Mouse (Mus musculus) forebrain, embryonic 16.5 days (tissue): ENCODE measurements around the gene Samd14. TPM values are rescaled to one million over a fixed set of nuclear protein-coding genes. Genes with fewer than 3 reads are reported as not detected.

ENCODE experiments used
- ATAC-seq: fragments of 200-750 bp; cut with Nextera tagmentation; 2 replicates; pipeline ENCODE4 v1.8.0; 2017; ENCODE audit warnings: mild to moderate bottlenecking, moderate library complexity
- H3K27ac ChIP-seq: fragments of 300-500 bp; sonication (generic); 2 replicates; pipeline ENCODE4 v1.5.1; 2014; ENCODE audit warnings: low read length, control low read depth
- H3K27me3 ChIP-seq: fragments of 300-500 bp; sonication (generic); replicated peaks from 2 replicates; pipeline ENCODE4 v1.6.1; 2014; ENCODE audit warnings: low read length; ENCODE audit not compliant: control insufficient read depth, insufficient read depth
- H3K36me3 ChIP-seq: fragments of 300-500 bp; sonication (generic); 2 replicates; pipeline ENCODE4 v1.6.1; 2014; ENCODE audit not compliant: control insufficient read depth, insufficient read depth
- H3K4me1 ChIP-seq: fragments of 300-500 bp; sonication (generic); replicated peaks from 2 replicates; pipeline ENCODE4 v1.6.1; 2014; ENCODE audit warnings: low read length; ENCODE audit not compliant: control insufficient read depth, insufficient read depth
- H3K4me2 ChIP-seq: fragments of 300-500 bp; sonication (generic); 2 replicates; pipeline ENCODE4 v1.6.1; 2014; ENCODE audit warnings: mild to moderate bottlenecking, low read length, control low read depth
- H3K4me3 ChIP-seq: fragments of 300-500 bp; sonication (generic); replicated peaks from 2 replicates; pipeline ENCODE4 v1.5.1; 2014; ENCODE audit warnings: mild to moderate bottlenecking, low read length, control low read depth
- H3K9ac ChIP-seq: fragments of 300-500 bp; sonication (generic); replicated peaks from 2 replicates; pipeline ENCODE4 v1.6.1; 2014; ENCODE audit warnings: low read depth, low read length, control low read depth
- H3K9me3 ChIP-seq: fragments of 300-500 bp; sonication (generic); 2 replicates; pipeline ENCODE4 v1.6.1; 2016; ENCODE audit warnings: low read length; ENCODE audit not compliant: control insufficient read depth
- WGBS: fragments of 180-500 bp; shearing (Covaris S2); extraction: QIAGEN DNeasy Blood & Tissue Kit; methylation state at CpG from one replicate; pipeline ENCODE4 v1.1.7; 2014; 5-methylcytosine and 5-hydroxymethylcytosine counted together
- polyA plus RNA-seq: library from polyadenylated mRNA; unstranded; fragments of >200 nt; fragmentation: Nextera tagmentation; extraction: Ambion mirVana; gene quantifications from 2 replicates; pipeline ENCODE4 v1.2.1, GENCODE M21; 2015

Gene Samd14
- polyA plus RNA-seq, 1 experiment from 2014 or later = 134 TPM

DNA sequence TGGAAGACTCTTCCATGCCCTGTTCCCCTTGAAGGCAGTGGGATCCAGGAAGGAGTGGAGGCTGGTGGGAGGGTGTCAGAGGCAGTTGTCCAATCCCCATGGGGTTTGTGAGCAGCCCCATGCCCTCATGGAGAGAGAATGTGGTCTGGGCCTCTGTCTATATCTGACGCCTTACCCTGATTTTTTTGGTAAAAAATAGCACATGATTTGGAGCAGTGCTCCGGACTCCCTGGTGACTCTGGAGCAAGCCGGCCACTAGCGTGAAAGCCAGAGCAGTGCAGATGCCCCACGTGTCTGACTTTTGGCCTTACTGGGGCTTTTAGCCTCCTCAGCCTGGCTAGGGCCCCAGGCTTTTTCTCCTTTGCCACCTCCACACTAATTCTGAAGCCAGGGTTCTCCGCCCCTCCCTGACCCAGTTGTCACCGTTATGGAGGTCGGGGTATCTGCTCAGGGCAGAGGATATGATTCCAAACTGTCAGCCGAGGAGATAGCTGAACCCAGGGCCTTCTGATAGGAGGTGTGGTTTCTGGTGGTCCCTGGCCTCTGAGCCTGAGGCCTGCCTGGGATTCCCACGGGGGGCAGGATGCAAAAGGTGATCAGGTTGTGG, 15.4 kb upstream of the Samd14 start:
- no peak for ATAC-seq
- H3K9me3 ChIP-seq = no peaks in the 10 kb centered on the region
- H3K9ac ChIP-seq = peak overlapping the region; percentile 97
- H3K4me1 ChIP-seq = peaks cover 61% of the 10 kb centered on the region
- no peak overlapping the region for H3K27ac ChIP-seq
- H3K4me2 ChIP-seq = peak overlapping the region; percentile 97
- H3K36me3 ChIP-seq = peaks cover 7% of the 10 kb centered on the region; the same call in 1 of the 2 replicates
- 53% methylated on average over 10 of the region's 10 CpGs for WGBS
- peak overlapping the region; percentile 94 for H3K4me3 ChIP-seq
- no peaks in the 10 kb centered on the region for H3K27me3 ChIP-seq

DNA sequence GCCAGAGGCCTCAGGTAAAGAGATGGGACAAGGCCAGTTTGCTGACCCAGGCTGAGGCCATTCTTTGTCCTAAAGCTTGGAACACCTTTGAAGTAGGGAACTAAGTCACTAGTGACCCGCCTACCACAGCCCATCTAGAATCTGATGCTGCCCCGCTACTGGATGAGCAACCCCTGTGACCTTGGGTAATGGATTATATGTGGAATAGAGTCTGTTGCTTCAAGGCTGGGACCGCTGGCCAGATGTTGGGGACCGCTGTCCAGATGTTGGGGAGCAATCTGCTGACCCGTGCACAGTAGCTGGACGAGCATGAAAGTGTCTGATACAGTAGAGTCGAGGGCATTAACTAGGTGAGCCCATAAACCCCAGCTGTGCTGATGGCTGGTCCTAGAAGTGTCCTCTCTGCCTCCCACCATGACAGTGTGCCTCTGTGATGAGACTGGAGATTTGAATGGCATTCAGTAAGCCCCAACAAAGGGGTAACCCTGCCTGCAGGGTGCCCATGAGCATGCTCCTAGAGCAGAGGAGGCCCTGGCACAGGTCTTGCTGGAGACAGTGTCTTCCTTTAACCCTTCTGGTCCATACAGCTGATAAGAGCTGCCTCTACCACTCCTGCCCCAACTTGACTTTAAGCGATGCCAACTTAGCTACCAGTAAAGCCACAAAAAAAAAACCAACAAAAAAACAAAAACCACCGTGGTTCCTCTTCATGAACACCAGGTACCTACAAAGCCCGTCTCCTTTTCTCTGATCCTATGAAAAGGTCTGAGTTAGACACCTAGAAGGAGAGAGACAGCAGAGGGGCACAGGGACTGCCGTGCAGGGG, 14.5 kb upstream of the Samd14 start:
- H3K9me3 ChIP-seq = no peaks in the 10 kb centered on the region
- 86% methylated on average over 11 of the region's 11 CpGs for WGBS
- no peak overlapping the region for H3K27ac ChIP-seq
- no peak for ATAC-seq
- peak overlapping the region; percentile 97 for H3K9ac ChIP-seq
- peak overlapping the region; percentile 97 for H3K4me2 ChIP-seq
- peaks cover 9% of the 10 kb centered on the region; the same call in 1 of the 2 replicates for H3K36me3 ChIP-seq
- peaks cover 57% of the 10 kb centered on the region for H3K4me1 ChIP-seq
- H3K4me3 ChIP-seq = peak overlapping the region; percentile 94
- no peaks in the 10 kb centered on the region for H3K27me3 ChIP-seq

- peaks cover 56% of the 10 kb centered on the region for H3K4me1 ChIP-seq
- H3K36me3 ChIP-seq = peaks cover 12% of the 10 kb centered on the region; the same call in 1 of the 2 replicates
- H3K4me3 ChIP-seq = no peak overlapping the region
- no peak overlapping the region for H3K27ac ChIP-seq
- H3K27me3 ChIP-seq = no peaks in the 10 kb centered on the region
- H3K9ac ChIP-seq = no peak overlapping the region
- H3K4me2 ChIP-seq = peak overlapping the region; percentile 97
- ATAC-seq = no peak
- no peaks in the 10 kb centered on the region for H3K9me3 ChIP-seq
- 85% methylated on average over 8 of the region's 8 CpGs for WGBS
Observed at GRCm38 (mm10) chr11:94996101-94996500, 13.6 kb upstream of the Samd14 start.

DNA sequence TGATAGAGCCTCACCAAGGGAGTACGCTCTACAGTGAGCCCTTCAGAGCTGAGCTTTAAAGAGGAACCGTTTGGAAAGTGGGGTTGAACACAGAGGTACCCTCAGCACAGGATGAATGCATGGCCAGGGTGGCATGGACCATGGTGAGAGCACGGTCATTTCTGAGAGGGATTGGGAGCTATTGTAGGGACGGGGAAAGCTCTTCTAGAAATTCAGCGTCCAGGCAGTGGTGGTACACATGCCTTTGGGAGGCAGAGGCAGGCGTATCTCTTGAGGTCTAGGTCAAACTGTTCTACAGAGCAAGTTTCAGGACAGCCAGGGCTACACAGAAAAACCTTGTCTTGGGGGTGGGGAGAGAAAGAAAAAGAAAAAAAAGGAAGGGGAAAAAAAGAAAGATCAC, 12.7 kb upstream of the Samd14 start:
- ATAC-seq = no peak
- Histone ChIP-seq H3K9me3 (no peaks in the 10 kb centered on the region), H3K36me3 (peaks cover 19% of the 10 kb centered on the region), H3K4me1 (peaks cover 57% of the 10 kb centered on the region), H3K27me3 (no peaks in the 10 kb centered on the region), H3K4me2 (no peak overlapping the region), H3K27ac (no peak overlapping the region), H3K9ac (no peak overlapping the region), H3K4me3 (no peak overlapping the region)
- WGBS = 91% methylated on average over 6 of the region's 6 CpGs

- no peak for ATAC-seq
- no peak overlapping the region for H3K9ac ChIP-seq
- no peak overlapping the region for H3K4me3 ChIP-seq
- WGBS = 70% methylated on average over 5 of the region's 5 CpGs
- peaks cover 57% of the 10 kb centered on the region for H3K4me1 ChIP-seq
- no peak overlapping the region for H3K27ac ChIP-seq
- no peak overlapping the region for H3K4me2 ChIP-seq
- H3K9me3 ChIP-seq = no peaks in the 10 kb centered on the region
- H3K27me3 ChIP-seq = no peaks in the 10 kb centered on the region
- H3K36me3 ChIP-seq = peaks cover 25% of the 10 kb centered on the region
Observed at GRCm38 (mm10) chr11:94997596-94997995, 12.1 kb upstream of the Samd14 start.

DNA sequence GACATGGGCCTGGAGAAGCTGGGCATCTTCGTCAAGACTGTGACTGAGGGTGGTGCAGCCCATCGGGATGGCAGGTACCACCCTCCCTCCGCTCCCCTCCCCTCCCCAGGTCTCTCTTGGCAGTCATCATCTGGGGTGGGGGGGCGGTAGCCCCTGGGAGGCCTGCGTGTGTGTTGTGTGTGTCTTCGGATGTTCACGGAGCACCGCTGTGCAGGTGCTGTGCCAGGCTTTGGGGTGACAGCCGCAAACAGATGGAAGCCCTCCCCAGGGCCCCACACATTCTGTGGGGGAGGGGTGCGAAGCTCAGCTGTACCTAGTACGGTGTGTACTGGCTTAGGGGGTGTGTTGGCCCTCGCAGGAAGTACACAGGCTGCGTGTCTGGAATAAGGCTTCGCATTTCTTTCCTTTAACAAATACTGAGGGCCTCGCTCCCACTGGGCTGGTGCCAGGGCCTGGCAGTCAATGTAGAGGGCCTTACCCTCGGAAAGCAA, 11.6 kb upstream of the Samd14 start:
- ATAC-seq = peak; percentile 27; the same call in 1 of the 2 replicates
- Histone ChIP-seq H3K4me2 (no peak overlapping the region), H3K9me3 (no peaks in the 10 kb centered on the region), H3K27ac (no peak overlapping the region), H3K9ac (no peak overlapping the region), H3K4me3 (no peak overlapping the region), H3K27me3 (no peaks in the 10 kb centered on the region), H3K36me3 (peaks cover 26% of the 10 kb centered on the region), H3K4me1 (peaks cover 52% of the 10 kb centered on the region)
- WGBS = 46% methylated on average over 15 of the region's 16 CpGs

GRCm38 (mm10) chr11:95000128-95000527, 9.6 kb upstream of the Samd14 start:
- Histone ChIP-seq H3K27ac (no peak overlapping the region; the same call in 1 of the 2 replicates), H3K4me2 (no peak overlapping the region), H3K36me3 (peaks cover 30% of the 10 kb centered on the region), H3K9me3 (no peaks in the 10 kb centered on the region), H3K4me1 (peaks cover 41% of the 10 kb centered on the region), H3K27me3 (no peaks in the 10 kb centered on the region), H3K4me3 (no peak overlapping the region), H3K9ac (no peak overlapping the region)
- ATAC-seq = no peak
- 84% methylated on average over 8 of the region's 8 CpGs for whole genome bisulfite sequencing

DNA sequence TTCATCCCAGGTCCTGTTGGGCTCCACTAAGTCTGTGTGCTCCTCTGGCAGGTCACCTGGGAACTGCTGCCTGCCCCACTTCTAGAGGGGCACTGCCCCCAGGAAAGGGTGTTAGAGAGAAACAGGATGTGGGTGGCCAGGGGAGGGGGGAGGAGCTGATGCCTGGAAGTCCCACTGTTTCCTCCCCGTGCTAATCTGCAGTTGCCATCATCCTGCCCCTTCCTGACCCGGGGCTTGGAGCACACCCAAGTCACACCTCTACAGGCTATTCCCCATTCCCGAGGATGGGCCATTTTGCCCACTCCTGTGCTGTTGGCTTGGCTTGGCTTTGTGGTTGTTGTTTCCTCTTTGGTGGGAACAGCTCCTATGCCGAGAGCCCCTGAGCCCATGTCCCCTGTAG, 9.1 kb upstream of the Samd14 start:
- 41% methylated on average over 4 of the region's 4 CpGs for WGBS
- Histone ChIP-seq H3K27ac (peak overlapping the region; percentile 41), H3K9ac (no peak overlapping the region), H3K9me3 (no peaks in the 10 kb centered on the region), H3K27me3 (no peaks in the 10 kb centered on the region), H3K4me2 (no peak overlapping the region), H3K4me1 (peaks cover 37% of the 10 kb centered on the region), H3K4me3 (no peak overlapping the region), H3K36me3 (peaks cover 30% of the 10 kb centered on the region)
- no peak for ATAC-seq

GRCm38 (mm10) chr11:95001058-95001457, 8.6 kb upstream of the Samd14 start:
- 2% methylated on average over 8 of the region's 8 CpGs for WGBS
- Histone ChIP-seq H3K4me1 (peaks cover 35% of the 10 kb centered on the region), H3K4me2 (no peak overlapping the region), H3K9me3 (no peaks in the 10 kb centered on the region), H3K27ac (peak overlapping the region; percentile 41), H3K27me3 (no peaks in the 10 kb centered on the region), H3K9ac (no peak overlapping the region), H3K36me3 (peaks cover 30% of the 10 kb centered on the region), H3K4me3 (no peak overlapping the region)
- peak; percentile 57 for ATAC-seq
